Mouse (Mus musculus) hindbrain, embryonic 16.5 days (tissue): ENCODE data around the gene Rara. TPM values are rescaled to one million over a fixed set of nuclear protein-coding genes. Genes with fewer than 3 reads are reported as not detected.

Source experiments
- ATAC-seq: fragments of 200-750 bp; cut with Nextera tagmentation; 2 replicates; pipeline ENCODE4 v1.8.0; 2017; ENCODE audit warnings: moderate TSS enrichment, moderate library complexity
- H3K27ac ChIP-seq: fragments of 300-500 bp; sonication (generic); 2 replicates; pipeline ENCODE4 v1.5.1; 2014; ENCODE audit warnings: low read depth, mild to moderate bottlenecking, control low read depth, low read length, moderate library complexity
- H3K27me3 ChIP-seq: fragments of 300-500 bp; sonication (generic); replicated peaks from 2 replicates; pipeline ENCODE4 v1.6.1; 2014; ENCODE audit warnings: low read length; ENCODE audit not compliant: control insufficient read depth, insufficient read depth
- H3K36me3 ChIP-seq: fragments of 300-500 bp; sonication (generic); 2 replicates; pipeline ENCODE4 v1.6.1; 2014; ENCODE audit warnings: mild to moderate bottlenecking, low read length, moderate library complexity, mixed read lengths; ENCODE audit not compliant: control insufficient read depth, insufficient read depth
- H3K4me1 ChIP-seq: fragments of 300-500 bp; sonication (generic); 2 replicates; pipeline ENCODE4 v1.6.1; 2014; ENCODE audit warnings: low read depth, low read length; ENCODE audit not compliant: control insufficient read depth, insufficient read depth
- H3K4me2 ChIP-seq: fragments of 300-500 bp; sonication (generic); 2 replicates; pipeline ENCODE4 v1.6.1; 2014; ENCODE audit warnings: mild to moderate bottlenecking, low read length, control low read depth, moderate library complexity
- H3K4me3 ChIP-seq: fragments of 300-500 bp; sonication (generic); 2 replicates; pipeline ENCODE4 v1.5.1; 2014; ENCODE audit warnings: mild to moderate bottlenecking, low read length, control low read depth, moderate library complexity
- H3K9ac ChIP-seq: fragments of 300-500 bp; sonication (generic); 2 replicates; pipeline ENCODE4 v1.6.1; 2014; ENCODE audit warnings: low read depth, mild to moderate bottlenecking, control low read depth, low read length, moderate library complexity
- H3K9me3 ChIP-seq: fragments of 300-500 bp; sonication (generic); 2 replicates; pipeline ENCODE4 v1.6.1; 2014; ENCODE audit warnings: mild to moderate bottlenecking, low read length, moderate library complexity; ENCODE audit not compliant: control insufficient read depth
- WGBS: fragments of 180-500 bp; shearing (Covaris S2); extraction: QIAGEN DNeasy Blood & Tissue Kit; methylation state at CpG from one replicate; pipeline ENCODE4 v1.1.7; 2014; 5-methylcytosine and 5-hydroxymethylcytosine counted together
- polyA plus RNA-seq: library from polyadenylated mRNA; unstranded; fragments of >200 nt; fragmentation: Nextera tagmentation; extraction: Ambion mirVana; gene quantifications from 2 replicates; pipeline ENCODE4 v1.2.1, GENCODE M21; 2015

Gene Rara
- polyA plus RNA-seq, 1 experiment from 2014 or later = 12.1 TPM

DNA sequence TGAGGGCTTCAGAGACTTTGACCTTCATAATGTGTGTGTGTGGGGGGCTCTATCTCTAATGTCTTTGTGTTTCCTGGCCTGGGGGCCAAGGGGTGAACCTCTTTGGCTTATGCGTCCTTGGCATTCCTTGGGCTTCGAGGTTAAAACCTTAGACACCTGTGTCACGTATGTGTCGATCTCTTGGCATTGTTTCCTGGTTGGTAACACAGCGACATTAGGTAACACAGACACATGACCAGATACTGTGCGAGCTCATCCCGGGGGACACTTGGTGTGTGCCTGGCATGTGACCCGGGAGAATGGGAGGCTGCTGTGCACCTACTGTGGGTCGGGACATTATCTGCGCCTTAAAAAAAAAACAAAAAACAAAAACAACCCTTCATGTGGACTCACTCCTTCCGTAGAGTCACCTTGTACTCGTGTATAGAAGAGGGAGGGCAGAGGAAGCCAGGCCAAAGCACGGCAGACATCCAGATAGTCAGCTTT, 26.3 kb downstream of the Rara start:
- Histone ChIP-seq H3K9ac (no peak overlapping the region; the same call in 1 of the 2 replicates), H3K4me3 (no peak overlapping the region), H3K36me3 (no peaks in the 10 kb centered on the region), H3K27me3 (no peaks in the 10 kb centered on the region), H3K27ac (0 out of 2 replicates have a peak overlapping the region, but pooled peaks have one; percentile 21), H3K4me2 (peak overlapping the region; percentile 14; the same call in 1 of the 2 replicates), H3K4me1 (peaks cover 38% of the 10 kb centered on the region), H3K9me3 (no peaks in the 10 kb centered on the region)
- ATAC-seq = no peak
- WGBS = 29% methylated on average over 13 of the region's 13 CpGs

DNA sequence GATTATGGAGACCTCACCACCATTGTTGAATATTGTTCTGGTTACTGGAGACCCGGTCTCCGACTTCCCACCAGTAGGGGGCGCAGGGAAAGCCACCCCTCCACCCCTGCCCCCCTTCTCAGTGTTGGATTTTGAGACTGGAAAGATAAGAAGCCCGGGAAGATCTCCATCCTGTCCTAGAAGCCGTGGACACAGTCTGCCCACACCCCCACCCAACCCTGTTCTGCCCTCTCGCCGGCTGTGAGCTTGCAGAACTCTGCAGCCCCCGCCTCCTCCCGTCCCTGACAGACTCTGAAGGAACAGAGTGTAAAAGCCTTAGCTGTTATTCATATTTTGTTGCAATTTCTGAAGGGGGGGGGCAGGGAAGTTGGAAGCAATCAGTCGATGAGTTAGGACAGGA, 26.8 kb downstream of the Rara start:
- Histone ChIP-seq H3K9ac (no peak overlapping the region; the same call in 1 of the 2 replicates), H3K27ac (peak overlapping the region; percentile 61), H3K36me3 (no peaks in the 10 kb centered on the region), H3K27me3 (no peaks in the 10 kb centered on the region), H3K4me3 (no peak overlapping the region), H3K4me2 (peak overlapping the region; percentile 14; the same call in 1 of the 2 replicates), H3K9me3 (no peaks in the 10 kb centered on the region), H3K4me1 (peaks cover 42% of the 10 kb centered on the region)
- WGBS = 3% methylated on average over 10 of the region's 10 CpGs
- ATAC-seq = no peak

DNA sequence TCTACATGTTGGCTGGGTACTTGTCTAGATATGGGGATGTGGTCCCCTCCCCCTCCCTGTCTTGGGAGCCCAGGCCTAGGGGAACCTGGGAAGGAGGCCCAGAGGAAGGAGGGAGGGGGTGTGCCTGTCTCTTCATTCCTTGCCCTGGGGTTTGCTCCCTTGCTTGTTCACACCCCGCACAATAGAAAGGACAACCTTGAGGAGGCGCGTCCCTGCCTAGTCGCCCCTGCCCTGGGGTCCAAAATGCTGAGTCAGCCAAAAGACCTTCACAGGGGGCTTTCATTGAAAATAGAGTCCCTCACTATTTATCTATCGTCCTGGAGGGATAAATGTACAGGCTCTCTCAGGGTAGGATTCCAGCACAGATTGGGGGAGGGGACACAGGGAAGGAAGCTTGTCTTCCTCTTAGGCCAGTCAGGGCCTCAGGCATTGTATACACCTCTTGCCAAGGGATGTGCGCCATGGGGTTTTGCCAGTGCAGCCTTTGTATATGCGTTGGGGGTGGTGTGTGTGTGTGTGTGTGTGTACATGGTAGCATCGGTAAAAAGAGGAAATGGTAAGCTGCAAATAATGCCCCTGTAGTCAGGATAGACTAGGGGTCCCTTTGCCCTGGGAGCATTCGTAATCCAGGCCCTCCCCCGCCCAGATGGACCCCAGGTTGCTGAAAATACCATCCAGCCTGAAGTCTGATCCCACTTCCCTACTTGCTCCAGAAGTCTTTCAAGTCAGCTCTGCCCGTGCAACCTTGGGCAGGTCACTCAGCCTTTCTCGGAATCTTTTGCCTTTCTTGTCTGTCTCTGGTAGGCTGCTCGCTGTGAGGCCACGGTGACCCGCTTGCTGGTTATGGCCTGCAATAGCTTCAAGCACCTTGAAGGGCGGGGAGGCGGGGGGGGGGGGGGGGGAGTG, 27.4 kb downstream of the Rara start:
- Histone ChIP-seq H3K4me3 (no peak overlapping the region), H3K4me2 (peak overlapping the region; percentile 14; the same call in 1 of the 2 replicates), H3K27me3 (no peaks in the 10 kb centered on the region), H3K9me3 (no peaks in the 10 kb centered on the region), H3K9ac (peak overlapping the region; percentile 27), H3K4me1 (peaks cover 47% of the 10 kb centered on the region), H3K36me3 (no peaks in the 10 kb centered on the region), H3K27ac (peak overlapping the region; percentile 61)
- no peak for ATAC-seq
- WGBS = 13% methylated on average over 15 of the region's 17 CpGs

DNA sequence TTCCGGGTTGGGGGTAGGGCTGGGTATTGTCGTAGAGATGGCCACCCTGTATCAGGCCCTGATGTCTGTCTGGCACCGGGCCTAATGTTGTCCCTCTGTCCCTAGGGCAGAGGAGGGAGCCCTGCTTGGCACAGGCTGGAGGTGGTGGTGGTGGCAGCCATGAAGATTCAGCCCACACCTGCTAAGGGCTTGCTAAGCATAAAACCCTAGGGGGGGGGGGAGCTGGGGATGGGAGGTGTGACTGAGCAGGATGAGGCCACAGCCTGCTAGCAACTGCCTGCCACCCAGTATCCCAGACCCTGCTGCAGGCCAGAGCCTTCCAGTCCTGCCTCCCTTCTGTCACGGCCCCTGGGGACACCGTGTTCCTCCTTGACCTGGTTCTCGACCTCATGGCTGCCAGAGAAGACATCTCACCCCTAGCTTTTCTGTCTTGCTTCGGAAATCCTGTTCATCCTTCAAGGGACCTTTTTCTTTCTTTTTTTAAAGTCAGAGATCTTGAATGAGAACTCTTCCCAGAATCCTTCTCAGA, 28.2 kb downstream of the Rara start:
- H3K36me3 ChIP-seq = no peaks in the 10 kb centered on the region
- ATAC-seq = no peak
- no peak overlapping the region for H3K27ac ChIP-seq
- 38% methylated on average over 7 of the region's 7 CpGs for WGBS
- H3K4me3 ChIP-seq = no peak overlapping the region
- H3K4me2 ChIP-seq = no peak overlapping the region
- H3K27me3 ChIP-seq = no peaks in the 10 kb centered on the region
- no peak overlapping the region for H3K9ac ChIP-seq
- H3K9me3 ChIP-seq = no peaks in the 10 kb centered on the region
- peaks cover 44% of the 10 kb centered on the region for H3K4me1 ChIP-seq

DNA sequence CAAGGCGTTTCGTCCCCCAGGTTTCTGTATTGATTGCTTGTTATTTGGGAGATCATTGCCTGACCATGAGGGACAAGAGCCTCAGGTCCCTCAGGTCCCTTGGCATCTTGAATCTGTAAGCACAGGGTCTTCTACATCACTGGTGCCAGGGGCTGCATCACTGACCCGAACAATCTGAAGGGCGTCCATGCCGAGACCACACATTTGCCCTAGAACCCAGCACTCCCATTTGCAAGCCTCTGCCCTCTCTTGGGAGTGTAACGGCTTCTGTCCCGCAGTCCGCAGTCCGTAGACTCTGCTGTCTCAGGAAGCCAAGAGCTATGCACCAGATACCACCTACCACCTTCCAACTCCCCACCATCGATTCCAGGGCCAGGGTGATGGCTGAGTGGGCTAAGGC, 28.7 kb downstream of the Rara start:
- peaks cover 47% of the 10 kb centered on the region for H3K4me1 ChIP-seq
- H3K27ac ChIP-seq = no peak overlapping the region
- no peaks in the 10 kb centered on the region for H3K9me3 ChIP-seq
- no peak overlapping the region for H3K4me3 ChIP-seq
- no peak overlapping the region for H3K9ac ChIP-seq
- no peaks in the 10 kb centered on the region for H3K27me3 ChIP-seq
- no peak overlapping the region for H3K4me2 ChIP-seq
- no peaks in the 10 kb centered on the region for H3K36me3 ChIP-seq
- WGBS = 80% methylated on average over 10 of the region's 10 CpGs
- no peak for ATAC-seq

DNA sequence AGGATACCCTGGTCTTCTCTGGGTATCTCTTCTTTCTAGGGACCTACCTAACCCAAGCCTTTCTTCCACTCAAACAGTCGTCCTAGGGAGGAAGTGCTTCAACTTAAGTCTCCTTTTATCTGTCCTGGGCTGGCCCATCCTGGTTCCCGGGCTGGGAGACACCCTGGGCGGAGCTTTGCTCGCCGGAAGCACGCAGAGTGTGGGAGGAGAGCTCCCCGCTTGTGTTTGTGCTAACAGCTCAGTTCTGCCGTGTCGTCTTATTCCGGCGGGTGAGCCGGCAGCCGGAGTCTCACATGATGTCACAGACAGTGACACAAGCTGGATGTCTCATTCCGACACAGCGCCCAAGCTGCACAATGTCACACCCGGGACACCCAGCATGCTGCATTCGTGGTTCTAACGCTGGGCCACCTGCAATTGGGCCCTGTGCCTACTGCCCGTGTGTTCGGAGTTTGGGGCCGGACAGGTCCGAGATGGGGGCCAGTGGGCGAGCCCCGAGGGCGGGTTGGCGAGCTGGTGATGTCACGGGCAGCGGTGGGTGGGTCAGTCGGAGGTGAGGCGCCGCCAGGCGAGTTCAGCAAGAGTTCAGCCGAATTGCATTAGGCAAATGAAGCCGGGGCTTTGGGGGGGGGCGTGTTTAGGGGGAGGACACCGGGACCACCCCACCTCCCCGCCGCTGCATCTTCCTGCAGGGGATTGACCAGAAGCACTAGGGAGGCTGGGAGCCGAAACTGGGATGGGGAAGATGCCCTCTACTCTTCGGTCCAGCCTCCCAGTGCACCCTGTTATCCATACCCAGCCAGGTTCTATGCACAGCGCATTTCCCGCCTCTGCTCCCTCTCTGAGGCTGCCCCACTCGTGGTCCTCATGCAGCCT, 32.1 kb downstream of the Rara start:
- peak; percentile 11 for ATAC-seq
- H3K9me3 ChIP-seq = no peaks in the 10 kb centered on the region
- peak overlapping the region; percentile 64 for H3K27ac ChIP-seq
- under 1% methylated on average over 41 of the region's 43 CpGs for WGBS
- no peaks in the 10 kb centered on the region for H3K36me3 ChIP-seq
- no peaks in the 10 kb centered on the region for H3K27me3 ChIP-seq
- H3K4me1 ChIP-seq = peaks cover 64% of the 10 kb centered on the region
- peak overlapping the region; percentile 65 for H3K4me3 ChIP-seq
- H3K4me2 ChIP-seq = peak overlapping the region; percentile 99
- H3K9ac ChIP-seq = peak overlapping the region; percentile 70

DNA sequence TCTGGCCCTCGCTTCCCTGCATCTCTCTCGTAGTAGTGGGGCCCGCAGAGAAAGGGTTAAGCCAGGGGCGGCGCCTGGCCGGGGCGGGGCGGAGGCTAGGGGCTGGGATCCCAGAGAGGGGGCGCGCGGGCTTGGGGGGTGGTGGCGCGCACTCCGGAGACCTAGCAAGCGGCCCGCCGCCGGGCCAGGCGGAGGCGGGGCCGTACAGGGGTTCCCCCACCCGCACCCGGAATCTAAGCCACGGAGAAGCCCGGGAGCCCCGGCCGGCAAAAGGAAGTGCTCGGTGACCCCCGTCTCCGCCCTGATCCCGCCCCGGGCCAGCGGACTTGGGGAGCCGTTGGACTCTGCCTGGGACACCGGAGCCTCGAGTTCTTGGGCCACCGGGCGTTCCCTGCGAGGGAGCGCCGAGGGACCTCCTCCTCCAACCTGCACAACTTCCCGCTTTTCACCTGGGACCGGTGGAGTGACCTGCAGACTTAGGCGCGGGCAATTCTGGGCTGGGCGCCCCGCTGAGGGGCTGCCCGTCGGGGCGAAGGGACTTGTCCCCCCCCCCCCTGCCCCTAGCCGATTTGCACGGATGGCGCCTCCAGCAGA, 32.8 kb downstream of the Rara start:
- no peaks in the 10 kb centered on the region for H3K27me3 ChIP-seq
- peak; percentile 19 for ATAC-seq
- H3K4me3 ChIP-seq = peak overlapping the region; percentile 65
- under 1% methylated on average over 42 of the region's 53 CpGs for WGBS
- peak overlapping the region; percentile 99 for H3K4me2 ChIP-seq
- H3K9ac ChIP-seq = peak overlapping the region; percentile 70
- peaks cover 64% of the 10 kb centered on the region for H3K4me1 ChIP-seq
- H3K36me3 ChIP-seq = no peaks in the 10 kb centered on the region
- H3K27ac ChIP-seq = peak overlapping the region; percentile 32
- H3K9me3 ChIP-seq = no peaks in the 10 kb centered on the region

DNA sequence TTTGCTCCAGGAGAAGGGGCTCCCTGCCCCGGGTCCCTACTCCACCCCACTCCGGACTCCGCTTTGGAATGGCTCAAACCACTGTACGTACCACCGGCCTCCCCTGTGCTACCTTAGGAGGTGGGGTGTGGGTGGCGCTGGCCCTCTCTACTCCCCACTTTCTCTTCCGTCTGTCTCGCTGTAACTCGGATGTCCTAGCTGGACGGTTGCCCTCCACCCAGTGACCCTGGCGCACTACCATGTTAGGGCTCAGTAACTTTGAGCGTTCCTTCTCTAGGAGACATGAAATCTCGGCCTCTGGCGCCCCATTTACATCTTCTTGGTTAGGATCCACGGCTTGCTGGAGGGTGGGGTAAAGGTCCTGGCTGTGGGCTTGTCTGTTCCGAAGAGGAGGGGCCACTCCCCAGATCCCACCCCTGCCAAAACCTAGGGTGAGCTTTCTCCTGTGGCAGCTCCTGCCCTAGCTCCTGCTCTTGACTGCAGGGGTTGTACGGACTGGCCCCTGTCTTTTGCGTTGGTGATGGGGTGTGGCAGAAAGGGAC, 33.5 kb downstream of the Rara start:
- peaks cover 66% of the 10 kb centered on the region for H3K4me1 ChIP-seq
- no peak for ATAC-seq
- no peaks in the 10 kb centered on the region for H3K27me3 ChIP-seq
- H3K36me3 ChIP-seq = no peaks in the 10 kb centered on the region
- peak overlapping the region; percentile 32 for H3K27ac ChIP-seq
- peak overlapping the region; percentile 65 for H3K4me3 ChIP-seq
- peak overlapping the region; percentile 70 for H3K9ac ChIP-seq
- no peaks in the 10 kb centered on the region for H3K9me3 ChIP-seq
- peak overlapping the region; percentile 99 for H3K4me2 ChIP-seq
- WGBS = 3% methylated on average over 18 of the region's 18 CpGs
